Mouse (Mus musculus) stomach, embryonic 14.5 days (tissue): ENCODE measurements around the gene Lmbr1l. TPM values are rescaled to one million over a fixed set of nuclear protein-coding genes. Genes with fewer than 3 reads are reported as not detected.

Source experiments
- ATAC-seq: fragments of 200-750 bp; cut with Nextera tagmentation; 2 replicates; pipeline ENCODE4 v1.8.0; 2017; ENCODE audit warnings: low read depth, moderate TSS enrichment; ENCODE audit not compliant: insufficient number of reproducible peaks, insufficient read depth, low FRiP score
- H3K27ac ChIP-seq: fragments of 300-500 bp; sonication (generic); 2 replicates; pipeline ENCODE4 v1.5.1; 2014; ENCODE audit warnings: mild to moderate bottlenecking, low read length, moderate library complexity, mixed read lengths
- H3K27me3 ChIP-seq: fragments of 300-500 bp; sonication (generic); 2 replicates; pipeline ENCODE4 v1.6.1; 2014; ENCODE audit warnings: low read length, control low read depth, mixed read lengths; ENCODE audit not compliant: control insufficient read depth, insufficient read depth
- H3K36me3 ChIP-seq: fragments of 300-500 bp; sonication (generic); 2 replicates; pipeline ENCODE4 v1.6.1; 2014; ENCODE audit warnings: mild to moderate bottlenecking, control low read depth, low read length, moderate library complexity, mixed read lengths; ENCODE audit not compliant: control insufficient read depth, insufficient read depth
- H3K4me1 ChIP-seq: fragments of 300-500 bp; sonication (generic); 2 replicates; pipeline ENCODE4 v1.6.1; 2014; ENCODE audit warnings: low read length, control low read depth, mixed read lengths; ENCODE audit not compliant: control insufficient read depth, insufficient read depth
- H3K4me2 ChIP-seq: fragments of 300-500 bp; sonication (generic); replicated peaks from 2 replicates; pipeline ENCODE4 v1.6.1; 2014; ENCODE audit warnings: low read depth, low read length, control low read depth
- H3K4me3 ChIP-seq: fragments of 300-500 bp; sonication (generic); 2 replicates; pipeline ENCODE4 v1.5.1; 2014; ENCODE audit warnings: low read depth, low read length, control low read depth
- H3K9ac ChIP-seq: fragments of 300-500 bp; sonication (generic); replicated peaks from 2 replicates; pipeline ENCODE4 v1.6.1; 2014; ENCODE audit warnings: low read depth, mild to moderate bottlenecking, control low read depth, low read length, moderate library complexity, mixed read lengths
- H3K9me3 ChIP-seq: fragments of 300-500 bp; sonication (generic); 2 replicates; pipeline ENCODE4 v1.6.1; 2016; ENCODE audit warnings: low read depth, low read length, control low read depth; ENCODE audit not compliant: control insufficient read depth
- WGBS: fragments of 180-500 bp; shearing (Covaris S2); extraction: QIAGEN DNeasy Blood & Tissue Kit; methylation state at CpG from one replicate; pipeline ENCODE4 v1.1.7; 2014; 5-methylcytosine and 5-hydroxymethylcytosine counted together
- polyA plus RNA-seq: library from polyadenylated mRNA; unstranded; fragments of >200 nt; fragmentation: Nextera tagmentation; extraction: Ambion mirVana; gene quantifications from 2 replicates; pipeline ENCODE4 v1.2.1, GENCODE M21; 2014

Gene Lmbr1l
- polyA plus RNA-seq, 1 experiment from 2014 or later = 8.8 TPM

GRCm38 (mm10) chr15:98864951-98865350 is 53.1 kb downstream of the Lmbr1l start:
- H3K27ac ChIP-seq = no peak overlapping the region
- 95% methylated on average over 6 of the region's 6 CpGs for WGBS
- H3K9me3 ChIP-seq = no peaks in the 10 kb centered on the region
- H3K36me3 ChIP-seq = peaks cover 72% of the 10 kb centered on the region
- no peak overlapping the region for H3K9ac ChIP-seq
- no peak overlapping the region for H3K4me3 ChIP-seq
- no peak overlapping the region for H3K4me2 ChIP-seq
- H3K27me3 ChIP-seq = no peaks in the 10 kb centered on the region
- H3K4me1 ChIP-seq = peaks cover 30% of the 10 kb centered on the region
- ATAC-seq = no peak

GRCm38 (mm10) chr15:98863451-98863958 is 54.5 kb downstream of the Lmbr1l start:
- H3K4me3 ChIP-seq = no peak overlapping the region
- no peaks in the 10 kb centered on the region for H3K9me3 ChIP-seq
- 83% methylated on average over 12 of the region's 12 CpGs for WGBS
- peaks cover 81% of the 10 kb centered on the region for H3K36me3 ChIP-seq
- no peak overlapping the region for H3K27ac ChIP-seq
- H3K4me1 ChIP-seq = peaks cover 15% of the 10 kb centered on the region
- no peak overlapping the region for H3K4me2 ChIP-seq
- ATAC-seq = no peak
- no peaks in the 10 kb centered on the region for H3K27me3 ChIP-seq
- H3K9ac ChIP-seq = no peak overlapping the region

- peaks cover 97% of the 10 kb centered on the region for H3K36me3 ChIP-seq
- no peak overlapping the region for H3K9ac ChIP-seq
- no peaks in the 10 kb centered on the region for H3K4me1 ChIP-seq
- ATAC-seq = no peak
- no peak overlapping the region for H3K4me3 ChIP-seq
- H3K27ac ChIP-seq = no peak overlapping the region
- no peaks in the 10 kb centered on the region for H3K9me3 ChIP-seq
- no peaks in the 10 kb centered on the region for H3K27me3 ChIP-seq
- no peak overlapping the region for H3K4me2 ChIP-seq
- WGBS = 89% methylated on average over 21 of the region's 21 CpGs
Observed at GRCm38 (mm10) chr15:98861701-98862410, 56.2 kb downstream of the Lmbr1l start.

- H3K27ac ChIP-seq = no peak overlapping the region
- H3K9me3 ChIP-seq = no peaks in the 10 kb centered on the region
- no peak overlapping the region for H3K9ac ChIP-seq
- H3K36me3 ChIP-seq = peaks cover 97% of the 10 kb centered on the region
- H3K27me3 ChIP-seq = no peaks in the 10 kb centered on the region
- H3K4me3 ChIP-seq = no peak overlapping the region
- 91% methylated on average over 18 of the region's 18 CpGs for WGBS
- H3K4me2 ChIP-seq = no peak overlapping the region
- ATAC-seq = no peak
- no peaks in the 10 kb centered on the region for H3K4me1 ChIP-seq
Observed at GRCm38 (mm10) chr15:98860921-98861320, 57.1 kb downstream of the Lmbr1l start.

GRCm38 (mm10) chr15:98859319-98860043 is 58.5 kb downstream of the Lmbr1l start:
- Histone ChIP-seq H3K27ac (no peak overlapping the region), H3K4me2 (no peak overlapping the region), H3K9me3 (no peaks in the 10 kb centered on the region), H3K4me1 (no peaks in the 10 kb centered on the region), H3K36me3 (peaks cover 97% of the 10 kb centered on the region), H3K9ac (no peak overlapping the region), H3K4me3 (no peak overlapping the region), H3K27me3 (no peaks in the 10 kb centered on the region)
- WGBS = 74% methylated on average over 9 of the region's 9 CpGs
- ATAC-seq = no peak

- Histone ChIP-seq H3K9ac (no peak overlapping the region), H3K9me3 (no peaks in the 10 kb centered on the region), H3K4me2 (no peak overlapping the region), H3K36me3 (peaks cover 97% of the 10 kb centered on the region), H3K27me3 (no peaks in the 10 kb centered on the region), H3K4me1 (no peaks in the 10 kb centered on the region), H3K27ac (no peak overlapping the region), H3K4me3 (no peak overlapping the region)
- 82% methylated on average over 16 of the region's 16 CpGs for WGBS
- no peak for ATAC-seq
Observed at GRCm38 (mm10) chr15:98854214-98854613, 63.8 kb downstream of the Lmbr1l start.

Other genes starting within 250 kb of the Lmbr1l start
- gene Rnd1, start 240.8 kb downstream of the Lmbr1l start, polyA plus RNA-seq = 0.75 and 0.83 TPM in 2 replicates
- gene Ccdc65, start 210.0 kb downstream of the Lmbr1l start, polyA plus RNA-seq = 1.2 and 1.4 TPM in 2 replicates
- gene Fkbp11, start 190.0 kb downstream of the Lmbr1l start, polyA plus RNA-seq = 38.1 and 39.2 TPM in 2 replicates
- gene Arf3, start 155.0 kb downstream of the Lmbr1l start, polyA plus RNA-seq = 33.2 and 34.5 TPM in 2 replicates
- not detected in 2 replicates for gene Wnt10b, start 140.1 kb downstream of the Lmbr1l start, polyA plus RNA-seq
- not detected in 2 replicates for gene Wnt1, start 128.4 kb downstream of the Lmbr1l start, polyA plus RNA-seq
- not detected in 2 replicates for gene Ddn, start 108.7 kb downstream of the Lmbr1l start, polyA plus RNA-seq
- gene Prkag1, start 86.7 kb downstream of the Lmbr1l start, polyA plus RNA-seq = 76.3 and 80.0 TPM in 2 replicates
- gene Kmt2d, start 47.0 kb downstream of the Lmbr1l start, polyA plus RNA-seq = 19.5 and 21.4 TPM in 2 replicates
- 8.1 and 9.9 TPM in 2 replicates for gene Rhebl1, start 23.7 kb downstream of the Lmbr1l start, polyA plus RNA-seq
- gene Dhh, start 19.7 kb downstream of the Lmbr1l start, polyA plus RNA-seq = 0.65 and 0.77 TPM in 2 replicates
- 1,548 and 1,685 TPM in 2 replicates for gene Tuba1b, start 16.3 kb upstream of the Lmbr1l start, polyA plus RNA-seq
- gene Gm49450, start 35.3 kb upstream of the Lmbr1l start, polyA plus RNA-seq = not detected in 2 replicates
- gene Tuba1a, start 35.5 kb upstream of the Lmbr1l start, polyA plus RNA-seq = 1,231 and 1,258 TPM in 2 replicates
- gene Tuba1c, start 111.7 kb upstream of the Lmbr1l start, polyA plus RNA-seq = 191 and 203 TPM in 2 replicates
- 31.1 and 38.9 TPM in 2 replicates for gene Prph, start 136.9 kb upstream of the Lmbr1l start, polyA plus RNA-seq
- 22.7 and 24.6 TPM in 2 replicates for gene Troap, start 156.3 kb upstream of the Lmbr1l start, polyA plus RNA-seq
- 0.22 TPM in 1 of 2 replicates, not detected in the other for gene C1ql4, start 169.6 kb upstream of the Lmbr1l start, polyA plus RNA-seq
- gene Dnajc22, start 174.9 kb upstream of the Lmbr1l start, polyA plus RNA-seq = 9.3 and 11.0 TPM in 2 replicates
- 34.2 and 35.5 TPM in 2 replicates for gene Spats2, start 207.7 kb upstream of the Lmbr1l start, polyA plus RNA-seq